Mouse (Mus musculus): ENCODE measurements around the gene Fmnl2. TPM values are rescaled to one million over a fixed set of nuclear protein-coding genes. Genes with fewer than 3 reads are reported as not detected.

Gene Fmnl2
- 0.57 and 0.67 TPM in 2 replicates for polyA plus RNA-seq (2012; rRNA removed; ENCODE audit: low replicate concordance)

DNA sequence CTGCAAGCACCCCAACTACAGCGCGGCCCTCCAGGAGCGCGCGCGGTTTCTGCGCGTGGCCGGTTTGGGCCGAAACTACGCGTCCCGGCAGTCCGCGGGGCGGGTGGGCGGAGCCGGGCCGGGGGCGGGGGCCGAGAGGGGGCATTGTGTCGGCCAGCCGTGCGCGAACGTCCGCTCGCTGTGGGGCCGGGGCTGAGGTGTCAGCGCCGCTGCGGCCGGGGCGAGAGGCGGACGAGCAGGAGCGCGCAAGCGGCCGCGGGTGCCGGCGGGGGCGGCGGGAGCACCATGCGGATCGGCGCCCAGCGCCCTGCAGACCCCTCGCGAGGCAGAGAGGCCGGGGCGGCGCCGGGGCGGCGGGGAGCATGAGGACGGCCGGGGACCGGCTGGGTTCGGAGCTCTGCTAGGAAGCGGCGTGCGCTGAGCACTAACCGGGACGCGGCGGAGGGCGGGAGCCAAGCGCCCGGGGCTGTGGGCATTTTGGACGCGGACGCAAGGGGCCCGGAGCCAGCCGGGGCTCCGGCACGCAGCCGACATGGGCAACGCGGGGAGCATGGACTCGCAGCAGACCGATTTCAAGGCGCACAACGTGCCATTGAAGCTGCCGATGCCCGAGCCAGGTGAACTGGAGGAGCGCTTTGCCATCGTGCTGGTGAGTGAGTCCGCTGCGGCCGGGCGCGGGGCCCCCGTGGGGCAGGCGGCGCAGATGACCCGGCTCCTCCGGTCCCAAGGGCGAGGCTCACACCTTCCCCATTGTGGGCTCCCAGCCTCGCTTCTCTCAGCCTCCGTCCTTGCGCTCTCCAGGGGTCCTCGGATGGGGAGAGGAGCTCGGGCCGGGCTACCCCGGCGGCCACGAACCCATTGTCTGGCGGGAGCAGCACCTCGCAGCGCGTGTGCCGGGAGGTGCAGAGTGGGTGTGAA, at the start of gene Fmnl2:
Gene Fmnl2, plus strand, starts transcription at position 250 of the 918 bp plus-strand sequence.

Other genes with a start within 250 kb of the Fmnl2 start
- 0.01 TPM in 1 of 2 replicates, not detected in the other for gene Cacnb4, start 181.0 kb upstream of the Fmnl2 start, polyA plus RNA-seq (2012; rRNA removed; ENCODE audit: low replicate concordance)
- gene Stam2, start 115.6 kb upstream of the Fmnl2 start, polyA plus RNA-seq (2012; rRNA removed; ENCODE audit: low replicate concordance) = 5.5 and 6.0 TPM in 2 replicates